Mouse (Mus musculus) G1E-ER4 (cell line): ENCODE measurements around the gene Shq1. TPM values are rescaled to one million over a fixed set of nuclear protein-coding genes. Genes with fewer than 3 reads are reported as not detected.
A peak's percentile ranks its signal among the peaks of the same experiment; 100 is the strongest.

ENCODE experiments used
- GATA1 ChIP-seq: IDR thresholded peaks from one replicate; pipeline ENCODE4 v1.8.0; 2012; ENCODE audit warnings: low read length, inconsistent platforms
- polyA plus RNA-seq: library from polyadenylated mRNA; stranded (reverse); fragments of >175 nt; gene quantifications from 2 replicates; pipeline ENCODE4 v1.2.3, GENCODE M21; 2012

The Shq1 gene
- polyA plus RNA-seq, 1 experiment, result 17.7 TPM

DNA sequence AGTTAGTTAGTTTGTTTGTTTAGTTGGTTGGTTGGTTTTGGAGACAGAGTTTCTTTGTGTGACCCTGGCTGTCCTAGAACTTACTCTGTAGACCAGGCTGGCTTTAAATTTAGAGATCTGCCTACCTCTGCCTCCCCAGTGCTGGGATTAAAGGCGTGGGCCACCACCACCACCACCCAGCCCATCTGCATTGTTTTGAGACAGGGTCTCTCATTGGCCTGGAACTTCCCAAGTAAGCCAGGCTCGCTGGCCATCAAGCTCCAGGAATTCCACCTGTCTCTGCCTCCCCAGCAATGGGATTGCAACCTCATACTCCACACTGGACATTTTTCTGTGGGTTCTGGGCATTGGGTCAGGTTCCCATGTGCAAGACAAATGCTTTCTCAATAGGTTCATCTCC lies 15.4 kb upstream of the Shq1 start:
- no peak for TF ChIP-seq GATA1

DNA sequence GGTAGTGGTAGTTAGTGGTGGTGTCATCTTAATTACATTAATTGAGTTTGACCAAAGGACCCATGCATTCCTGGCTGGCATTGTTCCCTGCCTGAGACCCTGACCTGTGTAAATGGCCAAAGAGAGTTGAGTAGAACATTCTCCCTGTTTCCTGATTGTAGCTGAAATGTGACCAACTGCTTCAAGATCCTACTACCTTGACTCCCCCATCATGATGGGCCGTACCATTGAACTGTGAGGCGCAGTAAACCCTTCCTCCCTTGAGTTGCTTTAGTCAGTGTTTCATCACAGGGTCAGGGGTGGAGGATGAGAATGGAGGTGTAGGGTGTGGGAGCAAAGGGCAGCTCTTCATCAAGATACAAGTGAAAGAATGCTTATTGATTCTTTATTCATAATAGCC lies 7.7 kb upstream of the Shq1 start:
- TF ChIP-seq GATA1, result no peak

DNA sequence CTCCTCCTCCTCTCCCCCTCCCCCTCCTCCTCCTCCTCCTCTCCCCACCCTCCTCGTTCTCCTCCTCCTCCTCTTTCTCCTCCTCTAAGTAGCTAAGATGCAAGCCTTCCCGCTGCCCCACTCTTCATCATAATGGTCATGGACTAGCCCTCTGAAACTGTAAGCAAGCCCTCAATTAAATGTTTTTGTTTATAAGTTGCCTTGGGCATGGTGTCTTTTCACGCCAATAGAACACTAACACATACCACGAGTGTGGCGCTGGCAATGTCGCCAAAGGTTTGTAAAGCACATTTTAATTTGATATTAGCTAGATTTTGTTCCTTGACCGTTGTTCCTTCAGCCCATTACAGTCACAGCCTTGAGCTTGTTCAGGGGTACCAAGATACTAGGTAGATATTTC lies 5.5 kb upstream of the Shq1 start:
- TF ChIP-seq GATA1, result no peak

DNA sequence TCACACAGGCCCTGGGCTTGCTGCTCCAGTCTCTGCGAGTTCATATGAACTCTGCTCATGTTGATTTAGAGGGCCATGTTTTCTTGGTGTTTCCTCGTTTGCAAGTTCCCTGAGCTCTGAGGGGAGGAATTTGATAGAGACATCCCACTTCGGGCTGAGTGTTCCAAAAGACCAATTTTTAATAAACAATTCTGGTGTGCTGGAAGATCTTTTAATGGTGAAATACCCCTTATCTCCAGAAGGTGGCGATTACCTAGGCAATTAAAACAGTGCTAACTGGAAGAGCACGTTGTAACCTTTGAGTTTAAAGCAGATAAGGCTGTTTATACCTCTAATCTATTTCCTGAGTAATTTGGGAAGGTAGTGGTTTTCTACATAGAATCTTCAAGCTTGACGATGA lies 4.0 kb upstream of the Shq1 start:
- TF ChIP-seq GATA1, result no peak

DNA sequence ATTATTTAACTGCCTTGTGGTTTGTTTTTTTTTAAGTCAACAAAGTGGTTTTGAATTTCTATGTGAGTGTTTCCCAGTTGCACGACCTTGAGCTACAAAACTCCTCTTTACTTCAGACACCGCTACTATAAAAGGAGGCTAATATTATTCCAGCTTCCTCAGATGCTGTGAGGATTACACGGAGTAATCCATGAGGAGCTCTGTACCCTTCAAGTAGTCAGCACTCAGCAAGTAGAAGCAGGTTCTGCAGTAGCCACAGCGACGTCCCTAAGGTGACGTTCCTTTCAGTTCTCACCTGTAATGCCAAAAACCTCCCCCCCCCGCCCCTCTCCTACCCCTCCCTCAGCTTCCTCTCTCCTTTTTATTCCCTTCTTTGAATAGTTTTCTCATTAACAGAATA lies 444 bp upstream of the Shq1 start:
- TF ChIP-seq GATA1, result no peak

GRCm38 (mm10) chr6:100670370-100670841 lies 551 bp downstream of the Shq1 start:
- TF ChIP-seq GATA1, result peak; percentile 12

- TF ChIP-seq GATA1, result no peak
These were observed 2.1 kb downstream of the Shq1 start for GRCm38 (mm10) chr6:100668858-100669257.

DNA sequence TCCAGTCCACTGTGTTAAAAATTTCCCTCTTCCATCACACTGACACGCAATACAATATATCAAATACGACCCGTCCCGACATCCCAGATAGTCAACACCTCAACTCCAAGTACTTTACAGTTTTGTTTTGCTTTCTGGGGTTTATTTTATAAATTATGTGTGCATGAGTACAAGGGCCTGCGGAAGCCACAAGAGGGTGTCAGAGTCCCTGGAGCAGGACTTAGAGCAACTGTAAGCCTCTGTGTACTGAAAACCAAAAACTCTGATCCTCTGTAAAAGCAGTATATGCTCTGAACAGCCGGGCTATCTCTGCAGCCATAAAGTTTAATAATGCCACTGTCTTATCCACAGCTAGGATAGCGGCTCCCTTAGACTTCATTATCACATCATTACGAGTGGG lies 3.3 kb downstream of the Shq1 start:
- TF ChIP-seq GATA1, result no peak

- TF ChIP-seq GATA1, result no peak
These were observed 8.7 kb downstream of the Shq1 start for GRCm38 (mm10) chr6:100662224-100662623.

DNA sequence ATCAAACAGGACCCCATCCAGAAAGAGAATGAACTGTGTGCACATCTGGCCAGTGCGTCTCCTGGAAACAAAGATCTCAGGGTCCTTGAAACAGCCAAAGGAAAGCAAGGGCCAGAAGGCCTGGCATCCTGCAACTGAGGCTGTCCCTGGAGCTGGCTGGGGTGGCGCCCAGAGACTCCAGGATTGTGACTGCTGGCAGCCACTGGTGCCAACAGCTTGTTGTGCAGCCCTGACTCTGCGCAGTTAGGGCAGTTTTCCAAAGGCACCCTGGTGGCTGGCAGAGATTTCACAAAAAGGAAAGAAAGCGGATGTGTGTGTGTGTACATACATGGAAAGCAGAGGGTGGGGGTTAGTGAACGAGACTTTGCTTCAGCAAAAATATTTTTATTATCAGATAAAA lies 10.6 kb downstream of the Shq1 start:
- TF ChIP-seq GATA1, result no peak

- TF ChIP-seq GATA1, result no peak
These were observed 18.4 kb downstream of the Shq1 start for GRCm38 (mm10) chr6:100652535-100652934.

DNA sequence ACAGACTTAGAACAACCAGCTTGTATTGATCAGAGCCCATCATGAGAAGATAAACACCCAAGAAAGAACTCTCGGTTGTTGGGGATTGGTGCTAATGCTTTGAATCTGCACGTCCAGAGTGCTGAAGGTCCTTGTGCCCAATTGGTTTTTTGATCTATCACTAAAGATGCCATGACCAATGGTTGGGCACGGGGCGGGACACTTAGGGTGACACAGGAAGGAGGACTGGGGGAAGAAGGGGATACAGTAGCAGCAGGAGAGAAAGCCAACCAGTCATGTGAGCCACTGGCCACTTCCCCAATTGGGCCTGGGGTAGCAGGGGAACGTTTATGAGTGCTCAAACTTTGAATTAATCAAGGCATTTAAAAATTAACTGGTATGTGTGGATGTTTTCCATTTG lies 23.8 kb downstream of the Shq1 start:
- TF ChIP-seq GATA1, result no peak

GRCm38 (mm10) chr6:100645469-100646201 lies 25.3 kb downstream of the Shq1 start:
- TF ChIP-seq GATA1, result no peak

GRCm38 (mm10) chr6:100644631-100645030 lies 26.3 kb downstream of the Shq1 start:
- TF ChIP-seq GATA1, result no peak

GRCm38 (mm10) chr6:100642786-100643185 lies 28.2 kb downstream of the Shq1 start:
- no peak for TF ChIP-seq GATA1

GRCm38 (mm10) chr6:100640591-100640990 lies 30.4 kb downstream of the Shq1 start:
- no peak for TF ChIP-seq GATA1

DNA sequence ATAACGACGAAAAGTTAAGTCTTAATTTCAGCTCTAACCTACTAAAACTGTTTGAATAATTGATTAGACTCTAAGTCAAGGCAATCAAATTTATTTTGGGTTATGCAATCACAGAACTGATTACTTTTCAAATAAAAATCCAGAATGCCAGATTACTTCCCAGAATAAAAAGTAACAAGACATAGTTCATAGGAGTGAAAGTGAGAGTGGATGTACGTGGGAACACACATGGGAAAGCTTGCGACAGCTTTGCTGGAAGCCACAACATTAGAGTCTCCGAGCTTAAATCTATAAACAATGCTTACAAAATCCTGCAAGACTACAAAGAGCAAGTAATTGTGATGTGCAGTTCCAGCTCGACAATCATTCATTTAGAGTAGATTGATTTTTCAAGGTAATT lies 41.9 kb downstream of the Shq1 start:
- TF ChIP-seq GATA1, result no peak

DNA sequence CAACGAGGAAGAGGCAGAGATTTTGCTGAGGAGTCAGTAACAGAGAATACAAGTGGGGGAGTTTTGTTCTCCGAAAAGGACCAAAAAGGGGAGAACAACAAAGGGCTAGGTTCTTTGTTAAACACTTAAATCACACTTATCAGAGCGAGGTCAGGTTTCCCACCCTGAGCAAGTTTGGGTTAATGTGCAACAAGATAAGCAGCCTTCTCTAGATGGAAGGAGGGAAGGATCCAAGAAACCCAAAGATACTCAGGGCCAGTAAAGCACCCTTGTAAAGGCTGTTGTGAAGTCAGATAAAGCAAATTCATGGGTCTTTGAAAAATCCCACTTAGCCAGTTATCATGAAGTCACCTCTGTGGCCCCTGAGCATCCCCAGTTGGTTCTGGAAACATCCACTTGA lies 42.7 kb downstream of the Shq1 start:
- TF ChIP-seq GATA1, result no peak
